Mouse (Mus musculus) liver, embryonic 16.5 days (tissue): ENCODE measurements at regions not wholly inside any gene's neighbourhood (a gene's known extent, or its start where the extent isn't known, plus 50 kb on each side); places are given as distances from the start of the nearest gene placed in this dataset.
A peak's percentile ranks its signal among the peaks of the same experiment; 100 is the strongest.
"Not testable (repeated sequence)": the region's sequence is repeated elsewhere in the genome, so short reads cannot be mapped to it uniquely, and the experiment has no call there.

Experiments
- ATAC-seq: fragments of 200-750 bp; cut with Nextera tagmentation; 2 replicates; pipeline ENCODE4 v1.8.0; 2017; ENCODE audit warnings: low read depth, mild to moderate bottlenecking, moderate number of reproducible peaks, moderate library complexity
- H3K27ac ChIP-seq: fragments of 300-500 bp; sonication (generic); 2 replicates; pipeline ENCODE4 v1.5.1; 2014; ENCODE audit warnings: mild to moderate bottlenecking, low read length
- H3K27me3 ChIP-seq: fragments of 300-500 bp; sonication (generic); 2 replicates; pipeline ENCODE4 v1.6.1; 2014; ENCODE audit warnings: low read depth, low read length, mixed read lengths; ENCODE audit not compliant: control insufficient read depth, insufficient read depth
- H3K36me3 ChIP-seq: fragments of 300-500 bp; sonication (generic); 2 replicates; pipeline ENCODE4 v1.6.1; 2014; ENCODE audit warnings: mild to moderate bottlenecking; ENCODE audit not compliant: control insufficient read depth, insufficient read depth
- H3K4me1 ChIP-seq: fragments of 300-500 bp; sonication (generic); 2 replicates; pipeline ENCODE4 v1.6.1; 2014; ENCODE audit warnings: low read depth, low read length, mixed read lengths; ENCODE audit not compliant: control insufficient read depth
- H3K4me2 ChIP-seq: fragments of 300-500 bp; sonication (generic); 2 replicates; pipeline ENCODE4 v1.6.1; 2014; ENCODE audit warnings: low read depth, low read length, mixed read lengths
- H3K4me3 ChIP-seq: fragments of 300-500 bp; sonication (generic); 2 replicates; pipeline ENCODE4 v1.5.1; 2014; ENCODE audit warnings: low read depth, mild to moderate bottlenecking, low read length
- H3K9ac ChIP-seq: fragments of 300-500 bp; sonication (generic); 2 replicates; pipeline ENCODE4 v1.6.1; 2014; ENCODE audit warnings: low read depth, low read length
- H3K9me3 ChIP-seq: fragments of 300-500 bp; sonication (generic); replicated peaks from 2 replicates; pipeline ENCODE4 v1.6.1; 2016; ENCODE audit warnings: low read length; ENCODE audit not compliant: control insufficient read depth
- WGBS: fragments of 180-500 bp; shearing (Covaris S2); extraction: QIAGEN DNeasy Blood & Tissue Kit; methylation state at CpG from one replicate; pipeline ENCODE4 v1.1.7; 2014; ENCODE audit not compliant: insufficient replicate concordance; 5-methylcytosine and 5-hydroxymethylcytosine counted together

DNA sequence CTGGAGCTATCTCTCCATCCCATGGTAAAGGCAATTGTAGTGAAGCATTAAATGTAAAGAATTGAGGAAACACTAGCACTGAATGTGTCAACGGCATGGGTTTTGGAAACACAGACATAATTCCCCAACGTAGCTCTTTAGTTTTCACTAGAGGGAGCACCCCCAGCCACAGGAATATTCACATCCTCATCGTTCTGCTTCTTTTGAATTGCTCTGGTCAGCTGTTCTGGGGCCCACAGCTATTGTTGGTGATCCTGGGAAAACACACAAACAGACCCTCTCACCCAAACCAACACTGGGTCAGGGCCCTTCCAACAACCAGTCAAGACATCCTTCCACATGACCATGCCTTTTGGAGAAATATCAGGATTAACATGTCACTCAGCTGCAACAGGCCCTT is 119.7 kb downstream of the Impg2 start:
- not testable (repeated sequence) for H3K4me3 ChIP-seq, H3K27ac ChIP-seq, H3K4me1 ChIP-seq, H3K36me3 ChIP-seq, H3K9me3 ChIP-seq, H3K9ac ChIP-seq, H3K27me3 ChIP-seq, ATAC-seq, H3K4me2 ChIP-seq
- 62% methylated on average over 3 of the region's 3 CpGs for WGBS

DNA sequence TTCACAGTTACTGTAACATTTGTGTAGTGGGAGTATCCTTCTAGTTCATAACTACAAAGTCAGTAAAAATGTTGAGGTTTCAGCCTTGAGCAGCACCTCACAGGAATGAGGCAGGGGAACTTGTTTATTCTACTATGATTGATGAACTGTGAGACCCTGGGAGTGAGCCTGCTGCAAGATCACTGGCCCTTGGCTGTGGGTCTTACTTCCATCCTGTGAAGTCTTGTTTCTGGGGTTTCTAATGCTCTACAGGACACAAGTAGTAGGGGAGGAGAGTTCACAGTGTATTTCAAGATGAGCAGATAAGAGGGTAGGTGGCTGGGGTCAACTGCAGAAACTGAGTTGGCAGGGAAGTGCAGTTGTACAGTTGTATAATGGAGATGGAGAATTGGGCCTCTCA is 128.3 kb upstream of the Abi3bp start:
- H3K4me3 ChIP-seq, result no peak overlapping the region
- ATAC-seq, result no peak
- H3K4me2 ChIP-seq, result no peak overlapping the region
- H3K4me1 ChIP-seq, result no peaks in the 10 kb centered on the region
- no peaks in the 10 kb centered on the region for H3K27me3 ChIP-seq
- no peaks in the 10 kb centered on the region for H3K9me3 ChIP-seq
- no peak overlapping the region for H3K9ac ChIP-seq
- no peak overlapping the region for H3K27ac ChIP-seq
- H3K36me3 ChIP-seq, result no peaks in the 10 kb centered on the region

DNA sequence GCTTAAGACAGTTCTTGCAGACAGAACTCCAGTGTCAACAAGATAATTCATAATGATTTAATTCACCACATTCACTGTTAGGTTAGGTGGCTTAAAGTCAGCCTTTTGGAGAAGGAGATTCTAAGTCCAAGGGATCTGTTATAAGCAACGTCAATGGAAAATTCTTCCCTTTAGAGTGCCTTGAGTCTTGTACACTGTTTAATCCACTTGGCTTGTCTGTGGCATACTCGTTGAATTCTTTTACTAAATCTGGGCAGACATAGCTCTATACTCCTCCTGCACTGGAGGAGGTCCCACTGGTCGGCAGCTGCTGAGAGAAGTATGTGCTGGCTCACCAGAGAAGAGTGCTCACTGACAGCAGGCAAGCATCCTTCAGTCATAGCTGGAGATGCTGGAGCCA is 124.8 kb upstream of the Abi3bp start:
- Histone ChIP-seq H3K36me3 (no peaks in the 10 kb centered on the region), H3K4me3 (no peak overlapping the region), H3K9ac (no peak overlapping the region), H3K4me1 (no peaks in the 10 kb centered on the region), H3K9me3 (no peaks in the 10 kb centered on the region), H3K4me2 (no peak overlapping the region), H3K27me3 (no peaks in the 10 kb centered on the region), H3K27ac (no peak overlapping the region)
- whole genome bisulfite sequencing, result 59% methylated on average over 3 of the region's 3 CpGs
- no peak for ATAC-seq

DNA sequence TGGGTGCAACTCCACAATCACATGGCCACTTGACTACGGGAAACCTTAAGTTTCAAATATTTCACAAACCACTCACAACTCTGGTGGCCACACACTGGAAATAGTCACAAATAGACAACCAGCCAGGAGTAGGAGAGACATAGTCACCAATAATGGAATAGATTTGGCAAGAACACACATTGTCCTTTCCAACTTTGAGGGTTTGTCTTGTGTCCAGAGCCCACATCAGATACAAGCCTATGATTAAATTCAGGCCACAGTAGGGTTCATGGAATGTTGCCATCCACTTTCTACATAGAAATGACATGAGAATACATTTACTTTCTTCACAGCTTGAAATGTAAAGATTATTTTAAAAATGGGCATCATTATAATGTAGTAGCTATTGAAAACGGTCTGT is 118.6 kb upstream of the Abi3bp start:
- no peak overlapping the region for H3K9ac ChIP-seq

DNA sequence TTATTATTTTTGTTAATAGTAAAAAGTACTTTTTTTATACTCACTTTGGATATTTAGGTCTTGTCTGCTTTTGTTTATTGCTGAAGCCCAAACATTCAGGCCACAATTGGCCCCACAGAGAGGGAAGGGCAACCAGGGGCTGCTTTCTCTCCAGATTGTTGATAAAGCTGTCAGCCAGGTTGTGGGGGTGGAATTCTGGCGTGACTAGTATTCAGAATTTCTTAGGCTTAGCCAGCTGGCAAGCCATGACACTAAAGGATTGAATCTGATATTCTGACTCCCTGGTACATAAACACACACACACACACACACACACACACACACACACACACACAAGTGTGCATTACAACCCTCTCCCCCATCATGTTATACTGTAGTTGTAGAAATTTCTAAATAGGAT is 116.7 kb upstream of the Abi3bp start:
- 22% methylated on average over 1 of the region's 1 CpGs for WGBS
- Histone ChIP-seq H3K4me2 (no peak overlapping the region), H3K9me3 (no peaks in the 10 kb centered on the region), H3K9ac (no peak overlapping the region), H3K36me3 (no peaks in the 10 kb centered on the region), H3K27ac (no peak overlapping the region), H3K4me3 (no peak overlapping the region), H3K4me1 (no peaks in the 10 kb centered on the region), H3K27me3 (no peaks in the 10 kb centered on the region)
- no peak for ATAC-seq

More for the DNA sequence above, 118.6 kb upstream of the Abi3bp start:
- Histone ChIP-seq H3K4me1 (no peaks in the 10 kb centered on the region), H3K9me3 (no peaks in the 10 kb centered on the region), H3K27me3 (no peaks in the 10 kb centered on the region), H3K27ac (no peak overlapping the region), H3K36me3 (no peaks in the 10 kb centered on the region), H3K4me3 (no peak overlapping the region), H3K4me2 (no peak overlapping the region)
- 57% methylated on average over 2 of the region's 2 CpGs for WGBS
- ATAC-seq, result no peak

DNA sequence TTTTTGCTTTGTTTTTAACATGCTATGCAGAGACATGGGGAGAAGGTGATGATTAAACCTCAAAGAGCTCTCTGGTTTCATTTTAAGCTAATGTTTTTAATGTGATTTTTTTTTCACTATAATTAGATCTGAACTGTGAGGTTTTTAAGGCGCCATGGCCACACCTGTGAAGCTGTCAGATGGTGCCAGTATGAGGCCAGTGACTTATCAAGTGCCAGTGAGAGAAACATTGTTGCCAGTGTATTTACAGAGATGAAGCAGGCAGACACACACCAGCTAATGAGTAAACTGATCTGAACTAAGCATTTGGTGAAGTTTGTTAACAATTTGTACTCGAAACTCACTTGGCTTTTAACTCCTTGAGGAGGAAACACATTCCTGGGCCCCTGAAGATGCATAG is 99.3 kb upstream of the Abi3bp start:
- H3K4me1 ChIP-seq, result no peaks in the 10 kb centered on the region
- H3K27me3 ChIP-seq, result no peaks in the 10 kb centered on the region
- no peak for ATAC-seq
- H3K9me3 ChIP-seq, result no peaks in the 10 kb centered on the region
- H3K27ac ChIP-seq, result no peak overlapping the region
- H3K4me3 ChIP-seq, result no peak overlapping the region
- H3K4me2 ChIP-seq, result no peak overlapping the region
- no peak overlapping the region for H3K9ac ChIP-seq
- H3K36me3 ChIP-seq, result no peaks in the 10 kb centered on the region
- WGBS, result 50% methylated on average over 2 of the region's 2 CpGs

DNA sequence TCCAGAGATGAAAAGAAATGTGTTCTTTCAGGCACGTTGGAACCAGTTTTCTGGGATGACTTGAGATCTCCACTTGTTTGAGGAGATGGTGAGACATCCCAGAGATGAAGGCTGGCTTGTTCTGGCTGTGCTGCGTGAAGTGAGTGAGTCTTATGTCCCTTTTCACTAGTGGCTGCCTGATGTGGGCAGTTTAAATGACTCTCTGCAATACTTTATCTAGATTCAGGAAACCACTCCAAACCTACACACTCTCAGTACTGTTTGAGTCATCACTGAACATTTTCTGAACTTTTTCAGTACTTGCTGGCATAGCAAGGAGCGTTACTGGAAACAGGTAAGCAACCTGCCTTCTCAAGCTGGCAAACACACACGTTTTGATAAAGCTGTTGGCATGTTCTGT is 97.0 kb upstream of the Abi3bp start:
- H3K9me3 ChIP-seq, result no peaks in the 10 kb centered on the region
- no peak overlapping the region for H3K9ac ChIP-seq
- WGBS, result 45% methylated on average over 4 of the region's 4 CpGs
- H3K36me3 ChIP-seq, result no peaks in the 10 kb centered on the region
- no peaks in the 10 kb centered on the region for H3K4me1 ChIP-seq
- H3K27ac ChIP-seq, result no peak overlapping the region
- no peak for ATAC-seq
- no peak overlapping the region for H3K4me3 ChIP-seq
- no peak overlapping the region for H3K4me2 ChIP-seq
- H3K27me3 ChIP-seq, result no peaks in the 10 kb centered on the region

DNA sequence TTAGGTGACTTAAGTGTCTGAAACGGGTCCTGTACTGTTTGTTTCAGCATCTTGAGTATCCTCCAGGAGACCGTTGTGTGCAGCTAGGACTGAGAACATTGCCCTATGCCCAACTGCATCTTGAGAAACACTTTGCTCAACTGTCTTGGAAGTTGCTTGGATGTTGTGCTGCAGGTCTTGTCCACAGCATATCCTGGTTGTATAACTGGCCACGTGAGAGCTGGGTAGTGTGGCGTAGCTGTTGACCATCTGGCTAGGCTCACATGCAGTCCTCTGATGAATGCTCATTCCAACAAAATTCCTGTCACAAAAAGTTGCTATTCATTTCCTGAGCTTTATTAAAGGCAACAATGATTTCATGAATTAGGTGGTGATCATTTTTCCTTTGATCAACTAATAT is 91.1 kb upstream of the Abi3bp start:
- Histone ChIP-seq H3K9me3 (no peaks in the 10 kb centered on the region), H3K4me1 (no peaks in the 10 kb centered on the region), H3K9ac (no peak overlapping the region), H3K4me3 (no peak overlapping the region), H3K27me3 (no peaks in the 10 kb centered on the region), H3K4me2 (no peak overlapping the region), H3K27ac (no peak overlapping the region), H3K36me3 (no peaks in the 10 kb centered on the region)
- 51% methylated on average over 4 of the region's 4 CpGs for WGBS
- no peak for ATAC-seq

DNA sequence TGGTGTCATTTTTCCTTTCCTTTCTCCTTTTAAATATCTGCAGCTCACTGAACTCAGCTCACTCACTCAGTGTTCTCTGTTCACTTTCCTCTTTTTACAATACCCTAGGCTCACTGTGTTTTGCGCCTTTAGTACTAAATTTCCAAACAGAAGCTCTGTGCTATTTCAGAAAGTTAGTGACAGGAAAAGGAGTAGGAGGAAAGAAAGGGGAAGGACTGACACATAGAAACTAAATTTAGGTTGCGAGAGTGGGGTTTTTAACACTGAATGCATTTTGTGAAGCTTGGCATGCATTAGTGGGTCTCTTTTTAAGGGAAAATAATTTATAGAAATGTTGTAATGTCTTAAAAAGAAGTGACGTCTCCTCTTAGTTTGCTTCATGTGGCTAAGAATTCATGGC is 84.8 kb upstream of the Abi3bp start:
- no peak for ATAC-seq
- Histone ChIP-seq H3K9ac (no peak overlapping the region), H3K27me3 (no peaks in the 10 kb centered on the region), H3K27ac (no peak overlapping the region), H3K4me3 (no peak overlapping the region), H3K9me3 (no peaks in the 10 kb centered on the region), H3K36me3 (no peaks in the 10 kb centered on the region), H3K4me2 (no peak overlapping the region), H3K4me1 (no peaks in the 10 kb centered on the region)
- WGBS, result 51% methylated on average over 3 of the region's 3 CpGs

DNA sequence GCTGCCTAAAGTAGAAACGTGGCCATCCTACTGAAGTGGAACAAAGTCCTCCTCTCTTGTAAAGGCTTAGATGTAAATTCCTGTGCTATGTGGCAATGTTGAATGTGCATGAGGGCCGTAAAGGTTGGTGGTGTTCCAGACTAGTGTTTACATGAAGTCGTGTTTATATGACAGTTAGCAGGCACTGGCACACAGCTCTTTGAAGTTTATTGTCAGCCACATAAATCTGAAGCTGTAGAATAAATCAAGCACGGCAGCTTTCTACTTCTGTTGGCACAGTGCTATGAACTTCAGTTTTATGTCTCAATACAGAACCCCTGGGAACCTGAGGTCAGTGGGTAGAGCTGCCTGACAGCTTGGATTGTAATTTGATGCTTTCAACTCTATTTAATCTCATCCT is 81.1 kb upstream of the Abi3bp start:
- Histone ChIP-seq H3K9me3 (no peaks in the 10 kb centered on the region), H3K27me3 (no peaks in the 10 kb centered on the region), H3K4me3 (no peak overlapping the region), H3K4me2 (no peak overlapping the region), H3K9ac (no peak overlapping the region), H3K36me3 (no peaks in the 10 kb centered on the region), H3K27ac (no peak overlapping the region), H3K4me1 (no peaks in the 10 kb centered on the region)
- WGBS, result 24% methylated on average over 4 of the region's 4 CpGs
- ATAC-seq, result peak; percentile 78
